Mouse (Mus musculus) lung, postnatal 14 days (tissue): ENCODE results near the gene Triobp.

Experiments used
- DNase-seq: peaks from one replicate; pipeline ENCODE4 v3.0.0; 2021

The Triobp gene

DNA sequence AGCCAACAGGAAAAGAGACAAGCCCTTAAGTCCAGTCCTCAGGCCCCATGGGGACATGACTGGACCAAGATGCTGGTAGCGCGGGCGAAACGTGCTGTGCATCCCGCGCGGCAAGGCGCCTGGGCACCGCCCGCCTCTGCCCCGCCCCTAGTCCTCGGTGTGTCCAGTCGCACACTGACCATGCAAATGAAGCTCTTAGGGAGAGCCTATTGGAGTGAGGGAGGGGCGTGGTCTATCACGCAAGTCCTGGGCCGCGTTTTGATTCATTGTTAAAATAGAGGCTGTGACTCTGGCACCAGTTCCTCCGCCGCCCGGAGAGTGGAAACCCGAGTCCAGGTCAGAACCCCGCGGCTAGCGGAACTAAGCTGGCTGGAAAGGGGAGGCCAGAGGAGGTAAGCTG lies at the start of gene Triobp:
Gene Triobp, plus strand, starts transcription at position 68 of the 400 bp plus-strand sequence.
- peak; percentile 85 for DNase-seq

DNA sequence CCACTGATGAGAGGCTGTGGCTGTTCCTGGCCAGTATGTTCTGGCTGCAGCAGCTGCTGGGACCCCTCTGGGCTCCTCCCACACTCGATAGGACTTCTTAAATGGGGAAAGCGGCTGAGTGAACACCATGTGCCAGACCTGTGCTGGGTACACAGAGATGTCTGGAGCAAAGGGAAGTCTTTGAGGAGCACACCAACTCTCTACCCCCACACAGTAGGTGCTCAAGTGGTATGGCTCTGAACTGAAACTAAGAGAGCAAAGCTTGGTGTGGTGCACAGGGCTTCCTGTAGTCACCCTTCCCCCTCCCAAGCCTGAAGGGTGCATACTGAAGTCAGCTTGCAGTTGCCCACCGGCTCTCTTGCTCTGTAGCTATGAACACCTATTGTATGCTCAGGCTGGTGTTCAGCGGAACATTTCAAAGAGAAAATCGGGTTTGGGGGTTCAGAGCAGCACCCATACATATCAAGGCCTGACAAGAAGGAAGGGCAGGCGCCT lies 49.0 kb upstream of the Triobp start:
- DNase-seq: no peak

DNA sequence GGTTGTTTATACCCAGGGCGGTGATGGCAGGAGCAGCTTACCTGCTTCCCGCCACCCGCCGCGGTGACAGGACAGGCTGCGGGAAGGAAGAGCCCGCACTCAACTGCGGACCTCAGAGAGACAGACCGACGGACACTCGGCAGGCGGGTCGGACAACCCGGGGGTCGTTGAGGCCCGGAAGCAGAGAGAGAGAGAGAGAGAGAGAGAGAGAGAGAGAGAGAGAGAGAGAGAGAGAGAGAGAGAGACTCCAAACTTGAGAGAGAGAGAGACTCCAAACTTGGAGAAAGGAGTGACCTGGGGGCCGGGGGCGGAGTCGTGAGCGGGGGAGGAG lies 48.1 kb upstream of the Triobp start, which contains the start of gene Gm49510:
Gene Gm49510, plus strand, starts transcription at position 259 of the 331 bp plus-strand sequence.
- no peak for DNase-seq

DNA sequence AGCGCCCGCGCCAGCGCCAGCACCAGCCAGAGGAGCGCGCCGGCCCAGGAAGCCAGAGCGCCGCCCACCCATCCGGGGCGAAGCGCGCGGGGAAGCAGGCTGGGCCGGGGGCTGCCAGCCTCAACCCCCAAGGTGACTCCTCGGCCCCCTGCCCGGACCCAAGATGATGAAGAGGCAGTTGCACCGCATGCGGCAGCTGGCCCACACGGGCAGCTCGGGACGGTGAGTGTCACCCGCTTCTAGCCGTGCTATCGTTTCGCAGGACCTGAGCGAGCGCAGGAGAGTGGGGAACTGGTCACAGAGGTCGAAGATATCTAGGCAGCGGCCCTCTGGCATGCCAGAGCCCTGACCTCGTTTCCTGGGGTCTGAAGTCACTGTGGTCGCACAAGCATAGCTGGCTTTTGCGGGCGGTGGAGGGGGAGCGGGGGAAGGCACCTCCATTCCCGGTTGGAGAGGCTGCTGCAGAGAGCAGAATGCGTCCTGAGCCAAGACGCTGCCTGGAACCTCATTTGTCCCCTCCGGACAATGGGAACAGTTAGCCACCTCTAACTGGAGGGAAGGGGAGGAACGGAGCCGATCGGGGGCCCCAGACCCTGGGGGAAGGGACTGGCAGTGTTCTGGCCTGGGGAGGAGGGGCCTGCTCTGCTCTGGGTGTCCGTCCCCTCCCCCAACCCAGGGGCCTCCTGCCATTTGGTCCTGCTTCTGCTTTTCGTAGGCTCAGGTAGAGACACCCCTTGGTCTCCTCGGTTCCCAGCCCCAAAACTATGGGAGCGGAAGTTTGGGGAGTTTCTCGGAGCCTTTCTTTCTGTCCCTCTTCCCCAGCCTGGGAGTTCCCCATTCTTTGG lies 47.6 kb upstream of the Triobp start, which contains the start of gene Sh3bp1:
Gene Sh3bp1, plus strand, starts transcription at position 29 of the 845 bp plus-strand sequence.
- peak; percentile 74 for DNase-seq

DNA sequence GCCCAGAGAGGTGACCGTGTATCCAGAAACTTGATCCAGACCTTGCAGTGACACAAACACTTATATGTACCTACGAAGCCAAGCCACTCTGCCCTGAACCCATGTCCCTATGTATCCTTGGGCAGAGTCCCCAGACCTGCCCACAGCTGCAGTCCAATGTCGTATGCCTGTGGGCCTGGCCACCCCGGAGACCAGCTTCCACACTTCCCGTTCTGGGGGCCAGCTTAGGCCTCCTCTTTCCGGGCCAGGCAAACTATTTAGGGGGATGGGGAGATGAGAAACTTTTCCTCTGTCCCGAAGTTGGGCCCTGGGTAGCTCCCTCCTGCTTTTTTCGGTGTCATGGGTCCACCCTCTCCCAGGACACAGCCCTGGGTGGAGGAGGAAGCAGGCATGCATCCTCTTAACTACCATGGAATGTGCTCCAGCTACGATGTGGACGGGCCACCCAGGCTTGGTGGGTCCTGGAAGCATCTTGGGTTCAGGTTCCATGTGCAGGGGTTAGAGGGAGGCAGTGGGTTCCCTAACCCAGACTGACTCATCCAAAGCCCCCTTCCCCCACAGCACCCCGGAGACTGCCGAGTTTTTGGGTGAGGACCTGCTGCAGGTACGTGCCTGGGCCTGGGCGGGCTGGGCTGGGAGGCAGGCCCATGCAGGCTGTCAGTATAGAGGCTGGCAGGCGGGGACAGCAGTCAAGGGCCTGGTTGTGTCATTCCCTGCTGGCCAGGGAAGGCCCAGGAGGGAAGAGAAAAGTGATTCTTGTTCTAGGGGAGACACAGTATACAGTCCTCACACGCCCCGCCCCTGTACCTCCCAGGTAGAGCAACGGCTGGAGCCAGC lies 46.7 kb upstream of the Triobp start:
- no peak for DNase-seq

DNA sequence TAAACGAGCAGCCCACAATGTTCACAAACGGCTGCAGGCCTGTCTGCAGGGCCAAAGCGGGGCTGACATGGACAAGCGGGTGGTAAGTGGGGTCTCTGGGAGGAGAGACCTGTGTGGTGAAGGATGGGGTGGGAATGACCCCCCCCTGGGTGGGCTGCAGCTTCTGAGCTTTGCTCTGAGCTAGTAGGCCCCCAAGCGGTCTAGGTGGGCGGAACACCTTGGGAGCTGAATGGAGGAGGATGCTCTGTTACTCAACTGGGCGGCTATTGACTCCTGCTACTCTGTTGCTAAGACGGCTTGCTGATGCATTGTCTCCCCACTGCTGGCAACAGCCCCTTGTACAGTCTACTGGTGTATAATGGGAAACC lies 46.1 kb upstream of the Triobp start:
- no peak for DNase-seq

DNA sequence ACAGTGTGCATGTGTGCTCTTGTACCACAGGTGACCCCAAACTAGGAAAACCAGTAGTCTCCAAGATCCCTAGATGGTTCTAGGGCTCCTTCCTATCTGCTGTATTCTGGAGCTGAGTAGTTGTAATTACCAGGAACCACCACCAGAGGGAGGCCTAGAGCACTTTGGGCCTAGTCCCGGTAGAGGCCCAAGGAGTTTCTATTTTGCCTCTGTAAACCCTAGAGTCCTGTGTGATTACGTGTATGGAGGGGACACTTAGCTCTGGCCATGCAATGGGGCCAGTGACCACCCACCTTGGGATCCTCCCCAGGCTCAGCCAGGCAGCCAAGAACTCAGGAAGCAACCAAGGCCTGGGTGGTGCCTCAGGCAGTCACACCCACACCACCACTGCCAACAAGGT lies 44.3 kb upstream of the Triobp start:
- peak; percentile 91 for DNase-seq

DNA sequence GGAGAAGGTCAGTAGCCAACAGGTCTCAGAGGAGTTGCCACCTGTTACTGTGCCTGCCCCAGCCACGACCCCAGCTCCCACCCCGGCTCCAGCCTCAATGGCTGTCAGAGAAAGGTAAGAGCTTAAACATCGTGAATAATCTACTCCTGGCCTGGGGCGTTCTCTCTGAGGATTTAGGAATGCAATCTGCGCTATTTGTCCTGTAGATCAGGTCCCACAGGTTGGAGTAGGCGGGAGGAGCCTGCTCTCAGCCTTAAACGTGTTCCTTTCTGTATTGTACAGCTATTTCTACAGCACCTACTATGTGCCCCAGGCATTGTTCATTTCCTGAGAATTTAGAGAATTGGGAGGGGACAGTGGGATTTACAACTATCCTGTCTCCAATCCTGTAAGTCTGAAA lies 39.1 kb upstream of the Triobp start:
- no peak for DNase-seq

DNA sequence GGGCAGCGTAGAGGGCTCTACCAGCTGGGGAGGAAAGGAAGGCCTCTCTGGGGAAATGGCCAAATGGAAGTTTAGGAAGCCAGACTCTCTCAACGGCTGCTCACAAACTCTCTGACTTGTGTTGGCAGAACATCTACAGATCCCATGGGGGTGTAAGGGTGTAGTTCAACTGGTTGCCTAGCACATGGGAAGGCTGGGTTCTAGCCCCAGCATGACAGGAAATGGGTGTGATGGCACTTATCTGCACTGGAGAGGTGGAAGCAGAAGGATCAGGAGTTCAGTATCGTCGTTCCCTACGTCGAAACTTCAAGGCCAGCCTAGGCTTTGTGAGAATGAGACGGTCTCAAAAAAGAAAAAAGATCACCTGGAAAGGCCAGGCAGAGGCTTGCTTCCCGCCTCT lies 38.5 kb upstream of the Triobp start:
- no peak for DNase-seq

DNA sequence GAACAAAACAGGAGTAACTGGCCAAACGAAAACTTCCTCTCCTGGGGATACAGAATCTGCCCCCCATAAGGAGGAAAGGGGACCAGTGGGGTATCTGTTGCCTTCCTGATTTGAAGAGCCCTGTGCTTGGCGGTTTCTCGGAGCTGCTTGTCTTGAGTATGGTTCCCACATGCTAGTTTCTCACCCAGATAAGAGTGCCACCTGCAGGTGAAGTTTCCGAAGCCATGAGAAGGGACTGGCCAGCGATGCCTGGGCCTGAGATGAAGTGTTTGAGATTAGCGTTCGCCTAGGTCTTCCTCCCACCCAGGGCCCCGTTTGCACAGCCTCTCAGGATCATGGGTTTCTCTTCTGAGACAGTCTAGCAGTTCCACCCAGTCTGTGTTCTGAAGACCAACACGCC lies 35.5 kb upstream of the Triobp start:
- peak; percentile 59 for DNase-seq

DNA sequence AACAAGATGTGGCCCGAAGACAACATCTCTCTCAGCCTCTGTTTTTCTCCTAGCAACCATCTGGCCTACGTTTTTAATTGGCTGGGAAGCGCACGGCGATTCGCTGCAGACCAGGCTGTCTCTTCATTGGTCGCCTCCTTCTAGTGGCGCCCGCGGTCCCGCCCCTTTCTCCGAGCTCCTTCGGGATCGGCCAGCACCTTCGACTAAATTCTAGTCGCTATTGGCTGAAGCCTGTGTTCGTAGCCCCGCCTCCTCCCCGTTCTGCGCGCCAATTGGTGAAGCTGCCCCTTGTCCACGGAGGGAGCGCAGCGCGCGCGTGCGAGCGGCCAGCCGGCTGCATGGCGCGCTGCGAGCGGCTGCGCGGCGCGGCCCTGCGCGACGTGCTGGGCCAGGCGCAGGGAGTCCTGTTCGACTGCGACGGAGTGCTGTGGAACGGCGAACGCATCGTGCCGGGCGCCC lies 33.9 kb upstream of the Triobp start, which contains the start of gene Pdxp:
Gene Pdxp, plus strand, starts transcription at position 288 of the 459 bp plus-strand sequence.
- peak; percentile 93 for DNase-seq

DNA sequence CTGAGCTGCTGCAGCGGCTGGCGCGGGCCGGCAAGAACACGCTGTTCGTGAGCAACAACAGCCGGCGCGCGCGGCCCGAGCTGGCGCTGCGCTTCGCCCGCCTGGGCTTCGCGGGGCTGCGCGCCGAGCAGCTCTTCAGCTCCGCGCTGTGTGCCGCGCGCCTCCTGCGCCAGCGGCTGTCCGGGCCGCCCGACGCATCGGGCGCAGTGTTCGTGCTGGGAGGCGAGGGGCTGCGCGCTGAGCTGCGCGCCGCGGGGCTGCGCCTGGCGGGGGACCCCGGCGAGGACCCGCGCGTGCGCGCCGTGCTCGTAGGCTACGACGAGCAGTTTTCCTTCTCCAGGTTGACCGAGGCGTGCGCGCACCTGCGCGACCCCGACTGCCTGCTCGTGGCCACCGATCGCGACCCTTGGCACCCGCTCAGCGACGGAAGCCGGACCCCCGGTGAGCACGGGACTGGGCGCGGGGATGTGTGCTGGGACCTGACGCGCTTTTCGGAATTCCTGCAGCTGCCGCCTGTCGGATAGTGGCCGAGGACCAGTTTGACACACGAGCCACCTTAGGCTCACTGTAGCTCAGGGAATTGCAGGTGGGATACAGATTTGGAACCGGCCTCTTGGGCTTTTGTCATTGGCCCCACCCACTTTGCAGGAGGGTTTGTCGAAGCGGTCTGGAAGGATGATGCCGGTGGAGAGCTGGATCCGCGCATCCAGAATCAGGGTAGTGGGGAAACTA lies 33.3 kb upstream of the Triobp start:
- no peak for DNase-seq

DNA sequence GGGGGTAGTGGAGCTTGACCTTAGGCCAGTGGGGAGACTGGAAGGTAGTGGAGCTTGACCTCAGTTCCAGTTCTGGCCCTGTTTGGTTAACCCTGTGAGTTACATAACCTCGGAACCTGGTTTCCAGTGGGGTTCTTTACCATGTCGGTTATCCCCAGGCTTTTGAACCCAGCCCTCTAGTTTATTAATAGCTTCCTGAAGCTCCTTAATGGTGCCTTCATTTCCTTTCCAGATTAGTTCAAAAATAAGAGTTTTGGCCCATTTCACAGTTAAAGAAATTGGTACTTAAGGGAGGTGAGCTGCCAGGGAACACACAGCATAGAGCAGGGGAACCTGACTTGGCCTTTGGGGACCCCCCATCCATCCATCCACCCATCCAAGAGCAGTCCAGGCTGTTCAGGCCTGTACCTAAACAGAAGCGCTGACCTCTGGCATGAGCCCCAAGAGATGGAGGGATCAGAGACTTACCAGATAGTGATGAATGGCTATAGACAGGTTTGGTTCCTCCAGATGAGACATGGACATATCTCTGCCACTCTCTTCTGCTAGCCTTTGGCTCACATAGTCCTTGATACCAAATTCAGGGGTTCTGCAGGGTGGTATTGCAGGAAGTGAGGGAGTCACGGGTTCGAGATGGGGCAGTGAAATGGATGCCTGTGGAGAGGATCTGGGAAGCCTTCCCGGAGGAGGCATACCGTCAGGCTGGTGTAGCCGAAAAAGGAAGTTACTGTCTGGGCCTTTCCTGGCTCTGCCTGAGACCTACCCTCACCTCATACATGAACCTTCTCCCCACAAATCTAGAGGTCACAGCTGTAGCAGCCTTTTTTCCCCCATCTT lies 32.5 kb upstream of the Triobp start:
- DNase-seq: no peak

DNA sequence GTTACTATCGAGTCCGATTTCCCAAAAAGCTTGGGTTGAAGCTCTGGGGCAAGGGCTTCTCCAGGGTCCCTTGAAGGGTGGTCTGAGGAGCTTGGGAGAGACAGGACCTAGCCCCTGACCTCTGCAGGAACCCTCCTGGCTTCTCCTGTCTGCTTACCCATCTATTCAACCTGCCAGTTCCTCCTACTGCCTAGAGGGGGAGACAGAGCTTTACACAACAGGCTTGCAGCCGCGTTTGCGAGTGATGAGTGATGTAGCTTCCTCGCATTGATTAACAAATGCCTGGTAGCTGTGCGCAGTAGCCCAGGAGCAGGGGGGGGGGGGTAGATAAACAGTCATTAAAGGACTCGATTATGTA lies 31.9 kb upstream of the Triobp start:
- DNase-seq: peak; percentile 68

DNA sequence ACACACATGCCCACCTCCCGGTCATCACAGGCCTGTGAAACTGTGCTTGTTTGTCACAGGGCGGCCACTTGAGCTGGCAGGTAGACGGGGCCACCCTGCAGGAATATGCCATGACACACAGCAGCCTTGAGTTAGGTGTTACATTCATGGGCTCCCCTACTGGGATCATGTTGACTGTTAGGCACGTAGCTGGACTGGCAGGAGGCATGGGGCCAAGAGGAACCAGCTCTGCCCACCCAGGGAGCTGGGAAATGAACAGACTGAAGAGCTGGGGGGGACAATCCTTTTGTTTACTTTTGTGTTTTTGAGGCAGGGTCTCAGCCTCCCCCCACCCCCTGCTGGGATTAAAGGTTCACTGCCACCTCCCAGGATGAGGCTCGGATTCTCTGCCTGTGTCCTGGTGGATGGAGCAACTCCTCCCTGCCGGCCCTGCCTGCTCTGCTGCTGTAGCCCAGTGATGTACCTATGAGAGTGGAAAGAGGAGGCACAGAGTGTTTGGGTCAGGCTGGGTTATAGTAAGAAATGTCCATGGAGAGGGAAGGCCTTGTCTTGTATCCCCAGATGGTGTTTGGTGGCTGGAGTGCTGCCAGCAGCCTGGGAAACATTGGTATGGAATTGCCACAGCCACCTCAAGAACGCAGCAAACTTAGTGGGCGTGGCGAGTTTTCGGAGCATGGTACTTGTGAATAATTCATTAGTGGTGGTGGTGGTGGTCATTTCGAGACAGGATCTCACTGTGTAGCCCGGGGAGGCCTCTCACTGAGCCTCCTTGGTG lies 31.3 kb upstream of the Triobp start:
- no peak for DNase-seq

DNA sequence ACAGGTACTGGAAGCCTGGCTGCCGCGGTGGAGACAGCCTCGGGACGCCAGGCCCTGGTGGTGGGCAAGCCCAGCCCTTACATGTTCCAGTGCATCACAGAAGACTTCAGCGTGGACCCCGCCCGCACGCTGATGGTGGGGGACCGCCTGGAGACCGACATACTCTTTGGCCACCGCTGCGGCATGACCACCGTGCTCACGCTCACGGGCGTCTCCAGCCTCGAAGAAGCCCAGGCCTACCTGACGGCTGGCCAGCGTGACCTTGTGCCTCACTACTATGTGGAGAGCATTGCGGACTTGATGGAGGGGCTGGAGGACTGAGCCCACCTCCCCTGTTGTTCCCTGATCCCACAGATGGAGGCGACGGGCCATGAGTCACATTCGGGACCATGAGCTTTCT lies 29.4 kb upstream of the Triobp start:
- DNase-seq: no peak

DNA sequence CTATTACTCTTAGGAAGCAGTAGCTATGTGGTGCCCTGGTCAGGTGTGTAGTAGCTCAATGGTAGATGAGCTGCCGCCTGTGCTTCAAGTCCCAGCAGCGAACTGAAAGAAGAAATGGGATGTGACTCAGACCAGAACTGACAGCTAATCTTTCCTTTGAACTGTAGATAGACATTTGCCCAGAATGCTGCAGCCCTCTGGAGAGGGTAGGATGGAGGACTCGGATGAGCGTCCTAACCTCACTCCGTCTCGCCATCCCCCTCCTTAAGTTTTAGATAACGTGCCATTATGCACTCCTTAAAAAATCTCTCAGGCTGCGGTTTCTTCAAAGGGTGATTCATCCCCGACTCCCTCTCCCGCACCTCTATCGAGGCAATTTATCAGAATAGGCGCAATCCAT lies 27.6 kb upstream of the Triobp start:
- DNase-seq: no peak

DNA sequence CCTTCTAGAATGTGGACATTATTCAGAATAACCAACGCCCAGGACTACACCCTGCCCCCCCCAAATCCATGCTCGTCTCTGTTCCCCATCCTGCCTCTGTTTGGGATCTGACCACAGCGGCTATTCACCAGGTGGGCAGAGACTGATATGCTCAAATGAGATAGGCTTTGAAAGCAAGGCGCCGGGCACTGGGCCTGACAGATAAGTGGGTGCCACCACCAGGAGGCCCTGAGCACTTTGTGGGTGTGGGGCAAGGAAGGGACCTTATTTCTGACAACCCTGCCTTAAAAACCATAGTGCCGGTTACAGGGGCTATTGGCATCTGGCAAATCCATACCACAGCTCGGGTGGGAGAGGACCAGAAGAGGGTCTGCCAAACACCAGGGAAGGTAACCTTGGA lies 24.8 kb upstream of the Triobp start:
- DNase-seq: no peak

DNA sequence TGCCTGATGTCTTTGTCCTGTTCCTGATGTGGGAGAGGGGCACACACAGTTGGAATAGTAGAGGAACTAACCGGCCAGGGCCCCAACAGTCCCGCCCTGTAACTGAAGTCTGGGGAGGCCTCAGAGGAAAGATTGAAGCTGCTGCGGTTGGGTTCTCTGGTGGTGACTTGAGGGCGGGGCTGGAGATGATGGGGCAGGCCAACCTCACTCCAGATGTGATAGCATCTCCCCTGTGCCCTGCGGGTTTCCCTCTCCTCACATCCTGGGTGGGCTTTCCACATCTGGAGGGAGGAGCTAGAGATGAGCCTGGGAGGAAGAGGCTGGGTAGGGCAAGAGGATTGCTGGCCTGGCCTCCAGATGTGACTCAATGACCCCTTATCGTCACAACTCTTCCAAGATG lies 23.9 kb upstream of the Triobp start:
- no peak for DNase-seq

DNA sequence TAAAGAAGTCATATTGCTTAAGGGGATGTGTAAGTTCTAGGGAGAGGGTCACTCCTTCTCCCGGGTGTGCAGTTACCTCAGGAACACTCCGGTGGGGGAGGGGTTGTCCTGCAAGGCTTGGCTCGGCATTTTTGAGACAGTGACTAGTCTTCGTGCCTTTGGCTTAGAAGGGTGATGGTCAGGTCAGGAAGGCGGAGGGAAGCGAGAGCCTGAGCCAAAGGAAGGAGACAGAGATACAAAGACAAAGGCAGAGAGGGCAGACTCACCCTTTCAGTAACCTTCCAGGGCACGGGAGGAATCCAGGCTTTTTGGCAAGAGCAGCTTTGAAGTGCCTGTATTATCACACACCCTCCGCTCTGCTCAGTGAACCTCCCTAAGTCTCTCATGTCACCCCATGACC lies 22.4 kb upstream of the Triobp start:
- no peak for DNase-seq
